Mouse (Mus musculus): ENCODE measurements around the gene Afg3l1. TPM values are rescaled to one million over a fixed set of nuclear protein-coding genes. Genes with fewer than 3 reads are reported as not detected.
"Not testable (repeated sequence)": the region's sequence is repeated elsewhere in the genome, so short reads cannot be mapped to it uniquely, and the experiment has no call there.

Afg3l1 gene
- polyA plus RNA-seq, 1 experiment from 2014 or later = 21.9 TPM

- H3K9ac ChIP-seq (ENCODE audit: low read depth, low read length) = no peak overlapping the region
- no peak for ATAC-seq (ENCODE audit: low read depth)
- H3K4me1 ChIP-seq (ENCODE audit: control insufficient read depth, low read depth, low read length) = peaks cover 11% of the 10 kb centered on the region
- H3K4me3 ChIP-seq (ENCODE audit: low read depth, low read length) = no peak overlapping the region
- H3K27ac ChIP-seq (ENCODE audit: low read length) = no peak overlapping the region
- no peaks in the 10 kb centered on the region for H3K36me3 ChIP-seq (ENCODE audit: control insufficient read depth, insufficient read depth)
- 48% methylated on average over 2 of the region's 2 CpGs for WGBS (ENCODE audit: insufficient replicate concordance)
- H3K27me3 ChIP-seq (ENCODE audit: control insufficient read depth, insufficient read depth, low read depth, low read length) = no peaks in the 10 kb centered on the region
- no peaks in the 10 kb centered on the region for H3K9me3 ChIP-seq (replicated peaks; ENCODE audit: control insufficient read depth, low read length)
- H3K4me2 ChIP-seq (ENCODE audit: low read depth, low read length) = no peak overlapping the region
These were observed 35.9 kb upstream of the Afg3l1 start for GRCm38 (mm10) chr8:123441788-123442187.

GRCm38 (mm10) chr8:123442351-123442750, 35.4 kb upstream of the Afg3l1 start:
- Histone ChIP-seq H3K27me3 (ENCODE audit: control insufficient read depth, insufficient read depth, low read depth, low read length) (no peaks in the 10 kb centered on the region), H3K4me3 (ENCODE audit: low read depth, low read length) (peak overlapping the region; percentile 77), H3K36me3 (ENCODE audit: control insufficient read depth, insufficient read depth) (no peaks in the 10 kb centered on the region), H3K4me2 (ENCODE audit: low read depth, low read length) (peak overlapping the region; percentile 85; the same call in 1 of the 2 replicates), H3K4me1 (ENCODE audit: control insufficient read depth, low read depth, low read length) (peaks cover 11% of the 10 kb centered on the region), H3K9ac (ENCODE audit: low read depth, low read length) (no peak overlapping the region), H3K9me3 (replicated peaks; ENCODE audit: control insufficient read depth, low read length) (no peaks in the 10 kb centered on the region), H3K27ac (ENCODE audit: low read length) (no peak overlapping the region)
- 68% methylated on average over 5 of the region's 5 CpGs for WGBS (ENCODE audit: insufficient replicate concordance)
- no peak for ATAC-seq (ENCODE audit: low read depth)

- H3K36me3 ChIP-seq (ENCODE audit: control insufficient read depth, insufficient read depth) = no peaks in the 10 kb centered on the region
- H3K9ac ChIP-seq (ENCODE audit: low read depth, low read length) = peak overlapping the region; percentile 80
- no peaks in the 10 kb centered on the region for H3K9me3 ChIP-seq (replicated peaks; ENCODE audit: control insufficient read depth, low read length)
- ATAC-seq (ENCODE audit: low read depth) = peak; percentile 92
- H3K4me2 ChIP-seq (ENCODE audit: low read depth, low read length) = peak overlapping the region; percentile 85
- H3K4me3 ChIP-seq (ENCODE audit: low read depth, low read length) = peak overlapping the region; percentile 77
- peaks cover 11% of the 10 kb centered on the region for H3K4me1 ChIP-seq (ENCODE audit: control insufficient read depth, low read depth, low read length)
- WGBS (ENCODE audit: insufficient replicate concordance) = under 1% methylated on average over 41 of the region's 41 CpGs
- peak overlapping the region; percentile 52 for H3K27ac ChIP-seq (ENCODE audit: low read length)
- no peaks in the 10 kb centered on the region for H3K27me3 ChIP-seq (ENCODE audit: control insufficient read depth, insufficient read depth, low read depth, low read length)
These were observed 34.7 kb upstream of the Afg3l1 start for GRCm38 (mm10) chr8:123442871-123443575.

GRCm38 (mm10) chr8:123443576-123443921, 34.2 kb upstream of the Afg3l1 start:
- 0 out of 2 replicates have a peak, but pooled peaks have one; percentile 5 for ATAC-seq (ENCODE audit: low read depth)
- peak overlapping the region; percentile 52; the same call in 1 of the 2 replicates for H3K27ac ChIP-seq (ENCODE audit: low read length)

GRCm38 (mm10) chr8:123444131-123444530, 33.6 kb upstream of the Afg3l1 start:
- no peak overlapping the region for H3K9ac ChIP-seq (ENCODE audit: low read depth, low read length)
- H3K4me1 ChIP-seq (ENCODE audit: control insufficient read depth, low read depth, low read length) = peaks cover 11% of the 10 kb centered on the region
- H3K27ac ChIP-seq (ENCODE audit: low read length) = no peak overlapping the region
- H3K4me3 ChIP-seq (ENCODE audit: low read depth, low read length) = no peak overlapping the region; the same call in 1 of the 2 replicates
- H3K9me3 ChIP-seq (replicated peaks; ENCODE audit: control insufficient read depth, low read length) = no peaks in the 10 kb centered on the region
- 51% methylated on average over 6 of the region's 6 CpGs for WGBS (ENCODE audit: insufficient replicate concordance)
- no peaks in the 10 kb centered on the region for H3K36me3 ChIP-seq (ENCODE audit: control insufficient read depth, insufficient read depth)
- peak overlapping the region; percentile 85 for H3K4me2 ChIP-seq (ENCODE audit: low read depth, low read length)
- ATAC-seq (ENCODE audit: low read depth) = no peak
- no peaks in the 10 kb centered on the region for H3K27me3 ChIP-seq (ENCODE audit: control insufficient read depth, insufficient read depth, low read depth, low read length)

More at GRCm38 (mm10) chr8:123443576-123443921, 34.2 kb upstream of the Afg3l1 start:
- H3K27me3 ChIP-seq (ENCODE audit: control insufficient read depth, insufficient read depth, low read depth, low read length) = no peaks in the 10 kb centered on the region
- peaks cover 11% of the 10 kb centered on the region for H3K4me1 ChIP-seq (ENCODE audit: control insufficient read depth, low read depth, low read length)
- H3K36me3 ChIP-seq (ENCODE audit: control insufficient read depth, insufficient read depth) = no peaks in the 10 kb centered on the region
- peak overlapping the region; percentile 77 for H3K4me3 ChIP-seq (ENCODE audit: low read depth, low read length)
- no peaks in the 10 kb centered on the region for H3K9me3 ChIP-seq (replicated peaks; ENCODE audit: control insufficient read depth, low read length)
- whole genome bisulfite sequencing (ENCODE audit: insufficient replicate concordance) = 21% methylated on average over 4 of the region's 4 CpGs
- H3K4me2 ChIP-seq (ENCODE audit: low read depth, low read length) = peak overlapping the region; percentile 85
- H3K9ac ChIP-seq (ENCODE audit: low read depth, low read length) = peak overlapping the region; percentile 80

GRCm38 (mm10) chr8:123445981-123446380, 31.7 kb upstream of the Afg3l1 start:
- no peaks in the 10 kb centered on the region for H3K36me3 ChIP-seq (ENCODE audit: control insufficient read depth, insufficient read depth)
- no peak overlapping the region for H3K4me3 ChIP-seq (ENCODE audit: low read depth, low read length)
- 68% methylated on average over 10 of the region's 10 CpGs for WGBS (ENCODE audit: insufficient replicate concordance)
- H3K27ac ChIP-seq (ENCODE audit: low read length) = no peak overlapping the region
- H3K4me2 ChIP-seq (ENCODE audit: low read depth, low read length) = no peak overlapping the region
- H3K27me3 ChIP-seq (ENCODE audit: control insufficient read depth, insufficient read depth, low read depth, low read length) = no peaks in the 10 kb centered on the region
- H3K9ac ChIP-seq (ENCODE audit: low read depth, low read length) = no peak overlapping the region
- peaks cover 14% of the 10 kb centered on the region for H3K4me1 ChIP-seq (ENCODE audit: control insufficient read depth, low read depth, low read length)
- ATAC-seq (ENCODE audit: low read depth) = no peak
- H3K9me3 ChIP-seq (replicated peaks; ENCODE audit: control insufficient read depth, low read length) = no peaks in the 10 kb centered on the region

GRCm38 (mm10) chr8:123446799-123447198, 30.9 kb upstream of the Afg3l1 start:
- no peaks in the 10 kb centered on the region for H3K36me3 ChIP-seq (ENCODE audit: control insufficient read depth, insufficient read depth)
- H3K9me3 ChIP-seq (replicated peaks; ENCODE audit: control insufficient read depth, low read length) = no peaks in the 10 kb centered on the region
- H3K27ac ChIP-seq (ENCODE audit: low read length) = no peak overlapping the region
- peaks cover 14% of the 10 kb centered on the region for H3K4me1 ChIP-seq (ENCODE audit: control insufficient read depth, low read depth, low read length)
- no peak overlapping the region for H3K4me2 ChIP-seq (ENCODE audit: low read depth, low read length)
- no peak for ATAC-seq (ENCODE audit: low read depth)
- no peak overlapping the region for H3K4me3 ChIP-seq (ENCODE audit: low read depth, low read length)
- no peaks in the 10 kb centered on the region for H3K27me3 ChIP-seq (ENCODE audit: control insufficient read depth, insufficient read depth, low read depth, low read length)
- whole genome bisulfite sequencing (ENCODE audit: insufficient replicate concordance) = 59% methylated on average over 6 of the region's 6 CpGs
- H3K9ac ChIP-seq (ENCODE audit: low read depth, low read length) = no peak overlapping the region

- peak overlapping the region; percentile 67 for H3K27ac ChIP-seq (ENCODE audit: low read length)
- WGBS (ENCODE audit: insufficient replicate concordance) = 22% methylated on average over 5 of the region's 5 CpGs
- no peak for ATAC-seq (ENCODE audit: low read depth)
These were observed 26.9 kb upstream of the Afg3l1 start for GRCm38 (mm10) chr8:123450783-123451182.

GRCm38 (mm10) chr8:123451747-123452146, 26.0 kb upstream of the Afg3l1 start:
- not testable (repeated sequence) for H3K9ac ChIP-seq (ENCODE audit: low read depth, low read length); H3K4me3 ChIP-seq (ENCODE audit: low read depth, low read length); ATAC-seq (ENCODE audit: low read depth); H3K36me3 ChIP-seq (ENCODE audit: control insufficient read depth, insufficient read depth); H3K4me2 ChIP-seq (ENCODE audit: low read depth, low read length); H3K9me3 ChIP-seq (replicated peaks; ENCODE audit: control insufficient read depth, low read length); H3K4me1 ChIP-seq (ENCODE audit: control insufficient read depth, low read depth, low read length); H3K27me3 ChIP-seq (ENCODE audit: control insufficient read depth, insufficient read depth, low read depth, low read length); H3K27ac ChIP-seq (ENCODE audit: low read length)
- WGBS (ENCODE audit: insufficient replicate concordance) = 79% methylated on average over 12 of the region's 12 CpGs

More at GRCm38 (mm10) chr8:123450783-123451182, 26.9 kb upstream of the Afg3l1 start:
- Histone ChIP-seq H3K4me3 (ENCODE audit: low read depth, low read length) (no peak overlapping the region), H3K4me1 (ENCODE audit: control insufficient read depth, low read depth, low read length) (peaks cover 3% of the 10 kb centered on the region), H3K27me3 (ENCODE audit: control insufficient read depth, insufficient read depth, low read depth, low read length) (no peaks in the 10 kb centered on the region), H3K9ac (ENCODE audit: low read depth, low read length) (no peak overlapping the region), H3K4me2 (ENCODE audit: low read depth, low read length) (no peak overlapping the region), H3K36me3 (ENCODE audit: control insufficient read depth, insufficient read depth) (peaks cover 3% of the 10 kb centered on the region; the same call in 1 of the 2 replicates), H3K9me3 (replicated peaks; ENCODE audit: control insufficient read depth, low read length) (no peaks in the 10 kb centered on the region)

All from liver, embryonic 16.5 days (tissue).